Mouse (Mus musculus) lung, postnatal 10 days (tissue): ENCODE measurements around the gene Sub1.

Source experiments
- DNase-seq: peaks from one replicate; pipeline ENCODE4 v3.0.0; 2021

Gene Sub1

GRCm38 (mm10) chr15:11963791-11964525 is 32.8 kb downstream of the Sub1 start:
- DNase-seq: no peak

DNA sequence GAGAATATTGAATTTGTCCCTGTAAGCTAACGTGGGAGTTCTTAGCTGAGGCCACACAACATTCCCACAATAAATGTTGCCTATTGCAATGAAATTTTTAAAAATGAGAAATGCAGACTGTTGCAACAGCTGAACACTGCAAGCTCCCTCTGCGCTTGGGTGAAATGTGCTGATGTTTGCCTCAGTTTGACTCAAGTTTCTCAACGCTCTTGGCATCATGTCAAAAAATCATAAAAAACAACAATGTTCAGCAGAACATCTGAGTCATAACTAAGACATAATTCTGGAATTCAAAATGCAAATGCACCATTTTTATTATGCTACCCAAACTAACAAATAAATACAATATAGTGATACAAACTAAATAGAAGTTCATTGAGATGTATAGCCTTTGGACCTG is 37.1 kb downstream of the Sub1 start:
- no peak for DNase-seq

- no peak for DNase-seq
Measured at GRCm38 (mm10) chr15:11956129-11956528, 40.7 kb downstream of the Sub1 start.

- DNase-seq: no peak
Measured at GRCm38 (mm10) chr15:11954190-11954589, 42.6 kb downstream of the Sub1 start.

- no peak for DNase-seq
Measured at GRCm38 (mm10) chr15:11952159-11952558, 44.6 kb downstream of the Sub1 start.

DNA sequence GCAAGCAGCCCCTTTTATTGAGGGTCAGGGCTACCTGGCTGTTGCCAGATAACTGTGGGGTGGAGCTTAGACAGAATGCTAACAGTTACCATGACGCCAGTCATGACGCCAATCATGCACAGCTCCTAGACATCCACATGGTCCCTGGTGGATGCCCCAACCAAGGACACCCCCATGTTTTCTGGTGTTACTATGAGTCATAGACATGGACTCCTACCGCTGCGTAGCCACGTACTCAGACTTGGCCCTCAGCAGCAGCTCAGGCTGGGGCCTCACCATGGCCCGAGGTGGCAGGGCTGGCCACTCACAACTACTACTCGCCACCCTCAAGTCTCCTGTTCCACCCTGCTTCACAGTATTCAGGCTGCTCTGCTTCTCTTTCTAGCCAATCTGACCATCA is 45.6 kb downstream of the Sub1 start:
- no peak for DNase-seq

DNA sequence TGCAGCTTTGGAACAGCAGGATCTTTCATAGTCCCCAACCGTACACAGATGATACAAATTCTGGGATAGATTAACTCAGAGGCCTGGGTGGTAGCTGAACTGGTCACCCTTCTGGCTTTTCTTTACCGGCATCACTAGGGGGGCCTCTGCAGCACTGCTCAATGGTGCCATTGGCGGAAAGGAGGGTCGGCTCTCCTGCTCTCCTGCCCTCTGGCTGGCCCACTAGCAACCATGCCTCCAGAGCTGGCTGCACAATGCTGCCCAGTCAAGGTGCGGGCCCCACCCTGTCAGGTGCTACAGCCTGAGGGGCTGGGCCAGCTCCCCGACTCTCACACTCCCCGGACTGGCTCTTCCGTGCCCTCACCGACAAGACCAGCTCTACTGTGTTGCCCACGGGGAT is 46.6 kb downstream of the Sub1 start:
- DNase-seq: no peak

DNA sequence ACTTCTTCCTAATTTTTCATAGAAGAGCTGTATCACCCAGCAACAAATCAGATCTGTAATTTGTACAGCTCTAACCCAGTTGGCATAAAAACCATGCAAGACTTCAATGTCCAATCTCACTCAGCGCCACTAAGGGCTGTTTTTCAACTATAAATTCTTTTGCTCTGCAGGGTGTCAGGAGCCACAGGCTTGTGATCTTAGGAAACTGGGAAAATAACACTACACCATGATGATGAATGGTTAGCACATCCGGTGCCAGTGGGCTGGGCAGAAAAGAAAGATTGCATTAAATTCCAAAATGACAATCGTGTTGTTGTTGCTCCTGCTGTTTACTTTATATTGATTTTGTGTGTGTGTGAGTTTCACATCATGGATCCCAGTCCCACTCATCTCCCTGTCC is 47.3 kb downstream of the Sub1 start:
- no peak for DNase-seq

DNA sequence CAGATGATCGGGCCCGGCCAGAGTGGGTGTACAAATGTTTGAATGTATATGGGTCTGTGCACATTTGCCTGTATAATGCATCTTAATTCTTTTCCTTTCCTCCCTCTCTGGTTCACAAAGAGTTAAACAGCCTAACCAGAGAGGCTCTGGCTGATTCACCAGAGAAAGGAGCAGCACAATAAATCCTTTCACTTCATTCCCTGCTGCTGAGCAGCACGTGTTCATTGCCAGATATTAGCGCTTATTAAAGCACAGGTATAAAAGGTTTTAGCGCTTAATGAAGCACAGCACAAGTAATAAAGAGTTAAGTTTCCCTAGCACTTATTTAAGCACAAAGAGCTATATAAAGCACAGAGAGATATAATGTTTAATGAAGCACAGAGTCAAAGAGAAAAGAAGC is 55.9 kb downstream of the Sub1 start:
- DNase-seq: no peak
